Mouse (Mus musculus) intestine, embryonic 14.5 days (tissue): ENCODE data around the gene 1700020N01Rik. TPM values are rescaled to one million over a fixed set of nuclear protein-coding genes. Genes with fewer than 3 reads are reported as not detected.

ENCODE experiments used
- ATAC-seq: fragments of 200-750 bp; cut with Nextera tagmentation; replicated peaks from 2 replicates; pipeline ENCODE4 v1.8.0; 2017; ENCODE audit warnings: low read depth, moderate number of reproducible peaks, moderate TSS enrichment, moderate library complexity; ENCODE audit not compliant: low FRiP score, low TSS enrichment
- DNase-seq: peaks from one replicate; pipeline ENCODE4 v3.0.0-alpha.2; 2018; ENCODE audit warnings: low spot score
- H3K27ac ChIP-seq: fragments of 300-500 bp; sonication (generic); 2 replicates; pipeline ENCODE4 v1.5.1; 2014; ENCODE audit warnings: low read depth, mild to moderate bottlenecking, control low read depth
- H3K27me3 ChIP-seq: fragments of 300-500 bp; sonication (generic); replicated peaks from 2 replicates; pipeline ENCODE4 v1.6.1; 2014; ENCODE audit warnings: low read length, control low read depth; ENCODE audit not compliant: control insufficient read depth, insufficient read depth
- H3K36me3 ChIP-seq: fragments of 300-500 bp; sonication (generic); 2 replicates; pipeline ENCODE4 v1.6.1; 2014; ENCODE audit warnings: low read length, control low read depth; ENCODE audit not compliant: control insufficient read depth, insufficient read depth
- H3K4me1 ChIP-seq: fragments of 300-500 bp; sonication (generic); replicated peaks from 2 replicates; pipeline ENCODE4 v1.6.1; 2014; ENCODE audit warnings: low read length, control low read depth, mixed read lengths; ENCODE audit not compliant: control insufficient read depth, insufficient read depth
- H3K4me2 ChIP-seq: fragments of 300-500 bp; sonication (generic); 2 replicates; pipeline ENCODE4 v1.6.1; 2014; ENCODE audit warnings: low read length
- H3K4me3 ChIP-seq: fragments of 300-500 bp; sonication (generic); 2 replicates; pipeline ENCODE4 v1.5.1; 2014; ENCODE audit warnings: low read depth, low read length, control low read depth, mixed read lengths
- H3K9ac ChIP-seq: fragments of 300-500 bp; sonication (generic); 2 replicates; pipeline ENCODE4 v1.6.1; 2014; ENCODE audit warnings: mild to moderate bottlenecking, low read length
- H3K9me3 ChIP-seq: fragments of 300-500 bp; sonication (generic); 2 replicates; pipeline ENCODE4 v1.6.1; 2016; ENCODE audit warnings: low read length, control low read depth; ENCODE audit not compliant: control insufficient read depth
- WGBS: fragments of 180-500 bp; shearing (Covaris S2); extraction: QIAGEN DNeasy Blood & Tissue Kit; methylation state at CpG from one replicate; pipeline ENCODE4 v1.1.7; 2014; 5-methylcytosine and 5-hydroxymethylcytosine counted together
- polyA plus RNA-seq: library from polyadenylated mRNA; unstranded; fragments of >200 nt; fragmentation: Nextera tagmentation; extraction: Ambion mirVana; gene quantifications from 2 replicates; pipeline ENCODE4 v1.2.1, GENCODE M21; 2014

1700020N01Rik gene
- polyA plus RNA-seq, 1 experiment from 2014 or later: not detected

GRCm38 (mm10) chr10:21581546-21581945, 11.4 kb upstream of the 1700020N01Rik start:
- Histone ChIP-seq H3K4me2 (no peak overlapping the region), H3K4me1 (no peaks in the 10 kb centered on the region), H3K4me3 (no peak overlapping the region), H3K9ac (no peak overlapping the region), H3K27me3 (no peaks in the 10 kb centered on the region), H3K27ac (no peak overlapping the region), H3K9me3 (no peaks in the 10 kb centered on the region; the same call in 1 of the 2 replicates), H3K36me3 (no peaks in the 10 kb centered on the region)
- DNase-seq (no peak), ATAC-seq (no peak)
- WGBS: 58% methylated on average over 1 of the region's 1 CpGs

GRCm38 (mm10) chr10:21587041-21587440, 5.9 kb upstream of the 1700020N01Rik start:
- H3K4me2 ChIP-seq: no peak overlapping the region
- no peaks in the 10 kb centered on the region for H3K36me3 ChIP-seq
- no peaks in the 10 kb centered on the region for H3K27me3 ChIP-seq
- whole genome bisulfite sequencing: 89% methylated on average over 2 of the region's 2 CpGs
- no peaks in the 10 kb centered on the region for H3K4me1 ChIP-seq
- ATAC-seq (no peak), DNase-seq (no peak)
- no peak overlapping the region for H3K27ac ChIP-seq
- H3K9me3 ChIP-seq: no peaks in the 10 kb centered on the region
- H3K9ac ChIP-seq: no peak overlapping the region
- H3K4me3 ChIP-seq: no peak overlapping the region

GRCm38 (mm10) chr10:21588007-21588852, 4.7 kb upstream of the 1700020N01Rik start:
- no peaks in the 10 kb centered on the region for H3K36me3 ChIP-seq

GRCm38 (mm10) chr10:21600931-21601330, 8.0 kb downstream of the 1700020N01Rik start:
- Histone ChIP-seq H3K4me2 (no peak overlapping the region), H3K4me1 (0 out of 2 replicates have a peak, but pooled peaks cover 5% of the 10 kb centered on the region), H3K36me3 (no peaks in the 10 kb centered on the region), H3K27ac (no peak overlapping the region), H3K9me3 (no peaks in the 10 kb centered on the region), H3K27me3 (no peaks in the 10 kb centered on the region), H3K4me3 (no peak overlapping the region), H3K9ac (no peak overlapping the region)
- 36% methylated on average over 5 of the region's 5 CpGs for WGBS
- DNase-seq (peak; percentile 65), ATAC-seq (no peak)

More at GRCm38 (mm10) chr10:21588007-21588852, 4.7 kb upstream of the 1700020N01Rik start:
- ATAC-seq (no peak), DNase-seq (no peak)
- Histone ChIP-seq H3K4me2 (no peak overlapping the region), H3K9ac (no peak overlapping the region), H3K4me3 (no peak overlapping the region), H3K9me3 (no peaks in the 10 kb centered on the region), H3K27me3 (no peaks in the 10 kb centered on the region), H3K27ac (no peak overlapping the region), H3K4me1 (no peaks in the 10 kb centered on the region)
- 83% methylated on average over 4 of the region's 4 CpGs for WGBS

- 74% methylated on average over 8 of the region's 8 CpGs for whole genome bisulfite sequencing
- Histone ChIP-seq H3K9me3 (no peaks in the 10 kb centered on the region), H3K27ac (no peak overlapping the region), H3K9ac (no peak overlapping the region), H3K4me1 (0 out of 2 replicates have a peak, but pooled peaks cover 5% of the 10 kb centered on the region), H3K4me2 (no peak overlapping the region), H3K27me3 (no peaks in the 10 kb centered on the region), H3K36me3 (no peaks in the 10 kb centered on the region), H3K4me3 (no peak overlapping the region)
- no peak for ATAC-seq
- DNase-seq: no peak
These were observed 11.5 kb downstream of the 1700020N01Rik start for GRCm38 (mm10) chr10:21604476-21604875.

- Histone ChIP-seq H3K4me3 (no peak overlapping the region), H3K27ac (peak overlapping the region; percentile 47), H3K4me2 (no peak overlapping the region), H3K4me1 (0 out of 2 replicates have a peak, but pooled peaks cover 5% of the 10 kb centered on the region), H3K27me3 (no peaks in the 10 kb centered on the region), H3K9ac (no peak overlapping the region), H3K9me3 (no peaks in the 10 kb centered on the region), H3K36me3 (no peaks in the 10 kb centered on the region)
- DNase-seq: no peak
- 34% methylated on average over 4 of the region's 4 CpGs for WGBS
- ATAC-seq: no peak
These were observed 12.1 kb downstream of the 1700020N01Rik start for GRCm38 (mm10) chr10:21605011-21605571.

GRCm38 (mm10) chr10:21605601-21606000, 12.7 kb downstream of the 1700020N01Rik start:
- Histone ChIP-seq H3K27ac (peak overlapping the region; percentile 47), H3K4me1 (0 out of 2 replicates have a peak, but pooled peaks cover 5% of the 10 kb centered on the region), H3K9me3 (no peaks in the 10 kb centered on the region), H3K27me3 (no peaks in the 10 kb centered on the region), H3K9ac (no peak overlapping the region), H3K4me2 (no peak overlapping the region), H3K4me3 (no peak overlapping the region), H3K36me3 (no peaks in the 10 kb centered on the region)
- 84% methylated on average over 5 of the region's 5 CpGs for WGBS
- DNase-seq (no peak), ATAC-seq (no peak)

GRCm38 (mm10) chr10:21606931-21607330, 14.0 kb downstream of the 1700020N01Rik start:
- H3K36me3 ChIP-seq: no peaks in the 10 kb centered on the region
- H3K4me2 ChIP-seq: no peak overlapping the region
- no peaks in the 10 kb centered on the region for H3K27me3 ChIP-seq
- 75% methylated on average over 5 of the region's 5 CpGs for WGBS
- H3K27ac ChIP-seq: no peak overlapping the region
- DNase-seq (no peak), ATAC-seq (no peak)
- no peak overlapping the region for H3K4me3 ChIP-seq
- no peak overlapping the region for H3K9ac ChIP-seq
- H3K4me1 ChIP-seq: 0 out of 2 replicates have a peak, but pooled peaks cover 5% of the 10 kb centered on the region
- H3K9me3 ChIP-seq: no peaks in the 10 kb centered on the region
